In genomic region chr13:56549364-56549763, GRCm38 (mm10) we compare ENCODE assay signal across 14 mouse cellular contexts. TPM values are rescaled to one million over a fixed set of nuclear protein-coding genes. Genes with fewer than 3 reads are reported as not detected.
DNase-seq lines count a peak whose midpoint lies in the region; ATAC-seq and TF ChIP-seq lines count a peak whose summit lies in the region.
"Had no signal": no experiment of that assay in that cellular context is flagged by ENCODE, and none has a peak within 500 bp of the region (broad histone marks: within the 10 kb centered on the region; RNA-seq: fewer than 3 reads in every experiment).

No protein-coding gene starts in this region.

- WGBS in lung, postnatal 0 days, result 31% methylated on average over 4 of the region's 4 CpGs
- WGBS in limb, embryonic 10.5 days, result 70% methylated on average over 4 of the region's 4 CpGs
- WGBS in neural tube, embryonic 15.5 days, result 65% methylated on average over 4 of the region's 4 CpGs

- H3K27me3 ChIP-seq in lung, postnatal 0 days (replicated peaks; ENCODE audit: insufficient read depth, low read length), result no peaks in the 10 kb centered on the region
- H3K27me3 ChIP-seq in limb, embryonic 10.5 days (ENCODE audit: low read depth, poor library complexity, severe bottlenecking), result no peaks in the 10 kb centered on the region
- H3K27me3 ChIP-seq in neural tube, embryonic 15.5 days (replicated peaks), result no peaks in the 10 kb centered on the region

- H3K9me3 ChIP-seq in lung, postnatal 0 days (ENCODE audit: low read length), result no peaks in the 10 kb centered on the region
- no peaks in the 10 kb centered on the region for H3K9me3 ChIP-seq in limb, embryonic 10.5 days (replicated peaks)
- H3K9me3 ChIP-seq in neural tube, embryonic 15.5 days (replicated peaks), result no peaks in the 10 kb centered on the region
- H3K9me3 ChIP-seq: forebrain, embryonic 10.5 days had no signal

- ATAC-seq in lung, postnatal 0 days, result peak; percentile 80
- no peak for ATAC-seq in neural tube, embryonic 15.5 days (ENCODE audit: low FRiP score)

- no peak overlapping the region for H3K9ac ChIP-seq in lung, postnatal 0 days (replicated peaks; ENCODE audit: low read depth)
- no peak overlapping the region for H3K9ac ChIP-seq in neural tube, embryonic 15.5 days (replicated peaks)
- H3K9ac ChIP-seq: liver, embryonic 14.5 days had no signal

- TF ChIP-seq EP300 in lung, postnatal 0 days (IDR thresholded peaks at IDR 0.05), result peak; percentile 74

- H3K4me1 ChIP-seq in lung, postnatal 0 days (ENCODE audit: insufficient read depth, low read depth, low read length), result no peaks in the 10 kb centered on the region
- H3K4me1 ChIP-seq in limb, embryonic 10.5 days, result peaks cover 6% of the 10 kb centered on the region
- peaks cover under 1% of the 10 kb centered on the region; the same call in 1 of the 2 replicates for H3K4me1 ChIP-seq in neural tube, embryonic 15.5 days

- H3K27ac ChIP-seq in lung, postnatal 0 days (ENCODE audit: low read length), result no peak overlapping the region
- no peak overlapping the region for H3K27ac ChIP-seq in limb, embryonic 10.5 days
- H3K27ac ChIP-seq in neural tube, embryonic 15.5 days (replicated peaks), result no peak overlapping the region
- H3K27ac ChIP-seq: forebrain, embryonic 10.5 days; liver, embryonic 14.5 days had no signal

- no peak overlapping the region for H3K4me3 ChIP-seq in lung, postnatal 0 days (ENCODE audit: low read depth, low read length)
- no peak overlapping the region for H3K4me3 ChIP-seq in limb, embryonic 10.5 days
- H3K4me3 ChIP-seq in neural tube, embryonic 15.5 days (replicated peaks), result no peak overlapping the region
- H3K4me3 ChIP-seq: forebrain, embryonic 10.5 days had no signal

- peak; percentile 50 for DNase-seq in lung, postnatal 0 days (ENCODE audit: low spot score)
- DNase-seq in lung, postnatal 14 days, result no peak
- DNase-seq in adrenal gland, adult 8-10 months, result peak; percentile 82
- peak; percentile 68 for DNase-seq in heart, adult 8-10 months (ENCODE audit: low spot score)
- DNase-seq in limb, embryonic 10.5 days (ENCODE audit: low spot score), result peak; percentile 21
- DNase-seq in retina, embryonic 14.5 days (ENCODE audit: low spot score), result no peak
- no peak for DNase-seq in urinary bladder, adult 18-20 months (ENCODE audit: low spot score in 2 of 2)

- TF ChIP-seq CTCF in lung, postnatal 0 days (IDR thresholded peaks at IDR 0.05), result no peak

- H3K36me3 ChIP-seq in lung, postnatal 0 days (ENCODE audit: insufficient read depth, low read length), result no peaks in the 10 kb centered on the region
- no peaks in the 10 kb centered on the region for H3K36me3 ChIP-seq in limb, embryonic 10.5 days
- no peaks in the 10 kb centered on the region for H3K36me3 ChIP-seq in neural tube, embryonic 15.5 days
- H3K36me3 ChIP-seq: forebrain, embryonic 10.5 days had no signal

- H3K4me2 ChIP-seq in lung, postnatal 0 days (replicated peaks; ENCODE audit: low read depth, low read length), result no peak overlapping the region
- H3K4me2 ChIP-seq in neural tube, embryonic 15.5 days, result no peak overlapping the region

RNA-seq across cellular contexts. Expression of gene Lect2, which starts 1.1 kb away (rescaled TPM):
- polyA plus RNA-seq in lung, postnatal 0 days (2015; fragmentation: Nextera tagmentation; extraction: Ambion mirVana), result not detected in 2 replicates
- total RNA-seq in adrenal gland, adult 8-10 months (2022), result not detected
- total RNA-seq in heart, adult 8-10 months (2022), result not detected
- polyA plus RNA-seq in limb, embryonic 10.5 days (2016; fragmentation: Nextera tagmentation; extraction: Ambion mirVana), result not detected in 2 replicates
- polyA plus RNA-seq in neural tube, embryonic 15.5 days (2015; fragmentation: Nextera tagmentation; extraction: Ambion mirVana), result 0.37 TPM in 1 of 2 replicates, not detected in the other
- total RNA-seq: MEL; midbrain, postnatal 0 days had no signal
- polyA plus RNA-seq: forebrain, embryonic 10.5 days; gonadal fat pad, adult 2 months; midbrain, postnatal 0 days; stomach, embryonic 14.5 days had no signal

RNA-seq across cellular contexts. Expression of gene Fbxl21, which starts 27.1 kb away (rescaled TPM):
- polyA plus RNA-seq in lung, postnatal 0 days (2015; fragmentation: Nextera tagmentation; extraction: Ambion mirVana), result 0.58 and 0.67 TPM in 2 replicates
- total RNA-seq in adrenal gland, adult 8-10 months (2022), result 1 to 10 TPM; 5.8 to 7.5 (median 6.2) TPM
- 1 to 10 TPM; 1.0 to 1.1 (median 1.0) TPM for total RNA-seq in heart, adult 8-10 months (2022)
- polyA plus RNA-seq in limb, embryonic 10.5 days (2016; fragmentation: Nextera tagmentation; extraction: Ambion mirVana), result 1.1 and 1.4 TPM in 2 replicates
- 3.0 and 4.4 TPM in 2 replicates for polyA plus RNA-seq in neural tube, embryonic 15.5 days (2015; fragmentation: Nextera tagmentation; extraction: Ambion mirVana)
- total RNA-seq: MEL had no signal

RNA-seq across cellular contexts. Expression of gene Tgfbi, which starts 60.0 kb away (rescaled TPM):
- 408 and 422 TPM in 2 replicates for polyA plus RNA-seq in lung, postnatal 0 days (2015; fragmentation: Nextera tagmentation; extraction: Ambion mirVana)
- total RNA-seq in adrenal gland, adult 8-10 months (2022), result 100 to 1,000 TPM in 2 of 4 experiments, 10 to 100 TPM in 2; 35.2 to 174 (median 104) TPM
- 10 to 100 TPM; 10.2 to 16.8 (median 14.4) TPM for total RNA-seq in heart, adult 8-10 months (2022)
- polyA plus RNA-seq in limb, embryonic 10.5 days (2016; fragmentation: Nextera tagmentation; extraction: Ambion mirVana), result 26.3 and 38.9 TPM in 2 replicates
- polyA plus RNA-seq in neural tube, embryonic 15.5 days (2015; fragmentation: Nextera tagmentation; extraction: Ambion mirVana), result 7.7 and 26.4 TPM in 2 replicates
- total RNA-seq: MEL had no signal

Comparison
In these comparisons a context has a peak if more than half of its experiments do, and no peak if none do; other contexts are left out.
1. DNase-seq: peak in lung, postnatal 0 days (single experiment), adrenal gland, adult 8-10 months (single experiment), heart, adult 8-10 months (single experiment) and limb, embryonic 10.5 days (single experiment); none in lung, postnatal 14 days (single experiment), retina, embryonic 14.5 days (single experiment) and urinary bladder, adult 18-20 months (0 of 2).
2. RNA of gene Tgfbi, which starts 60.0 kb away (polyA plus RNA-seq): 408 to 422 TPM in lung, postnatal 0 days; 26.3 to 38.9 TPM in limb, embryonic 10.5 days and 7.7 to 26.4 TPM in neural tube, embryonic 15.5 days; every median in the first group is over 10 times any median in the second.